Mouse (Mus musculus) erythroblast, embryonic 14.5 days (primary cell): ENCODE data around the gene Ncoa3.

ENCODE experiments used
- GATA1 ChIP-seq: IDR thresholded peaks from 2 replicates; pipeline ENCODE4 v1.6.1; 2012; ENCODE audit warnings: low read length, inconsistent platforms, mixed read lengths
- TAL1 ChIP-seq: IDR thresholded peaks from 3 replicates; pipeline ENCODE4 v1.6.1; 2012; ENCODE audit warnings: low read length, inconsistent platforms, mixed read lengths

- TF ChIP-seq GATA1 = no peak
- TF ChIP-seq TAL1 = no peak
Observed at GRCm38 (mm10) chr2:166108326-166108725, 115.9 kb downstream of the Ncoa3 start.
